Mouse (Mus musculus) ES-E14 (cell line): ENCODE results near the gene 4933402J07Rik.

ENCODE experiments used
- MAFK ChIP-seq: IDR thresholded peaks from 2 replicates; pipeline ENCODE4 v1.6.1; 2014; ENCODE audit warnings: mild to moderate bottlenecking, low read depth, low read length, inconsistent platforms; ENCODE audit not compliant: insufficient read depth
- ZC3H11A ChIP-seq: IDR thresholded peaks from 2 replicates; pipeline ENCODE4 v1.6.1; 2012; ENCODE audit warnings: low read depth, mild to moderate bottlenecking, inconsistent platforms, low read length, borderline replicate concordance

DNA sequence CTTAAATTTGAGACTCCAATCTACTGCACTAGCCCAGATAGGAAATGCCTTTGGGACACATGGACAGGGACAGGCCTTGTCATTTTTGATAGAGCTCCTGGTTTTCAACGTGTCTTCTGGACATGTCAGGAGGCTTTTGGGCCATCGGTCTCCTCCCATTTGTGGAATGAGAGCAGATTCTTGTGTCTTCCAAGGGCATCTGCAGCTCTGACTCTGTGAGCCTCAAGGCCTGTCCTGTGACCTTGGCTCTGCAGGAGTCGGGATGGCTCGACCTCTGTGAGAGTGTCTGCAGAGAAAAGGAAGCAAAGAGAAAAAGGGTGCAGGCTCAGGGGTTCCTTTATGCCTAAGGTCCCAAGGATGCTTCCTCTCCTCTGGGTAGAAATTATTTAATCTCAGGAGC, 13.8 kb upstream of the 4933402J07Rik start:
- TF ChIP-seq MAFK (no peak), ZC3H11A (no peak)
